Mouse (Mus musculus): Measurements from ENCODE around the gene Slc1a6. TPM values are rescaled to one million over a fixed set of nuclear protein-coding genes. Genes with fewer than 3 reads are reported as not detected.

Slc1a6 gene
- polyA plus RNA-seq, 1 experiment = 0.16 TPM

GRCm38 (mm10) chr10:78752452-78753191 lies 27.7 kb upstream of the Slc1a6 start, which contains the start of gene Ccdc105:
Gene Ccdc105 (minus strand): TSS chr10:78753065.
- TF ChIP-seq CTCF (conservative IDR thresholded peaks at IDR 0.05; ENCODE audit: insufficient read depth, insufficient read length, low read depth, low read length) (no peak), POLR2A (IDR thresholded peaks at IDR 0.05; ENCODE audit: low read depth, low read length) (no peak)
- peak; percentile 2 for DNase-seq
- no peaks in the 10 kb centered on the region for H3K27me3 ChIP-seq (replicated peaks; ENCODE audit: control insufficient read depth, insufficient read depth, low read length)
- H3K36me3 ChIP-seq (ENCODE audit: control insufficient read depth, insufficient read depth, low read length) = no peaks in the 10 kb centered on the region
- H3K4me1 ChIP-seq (ENCODE audit: control insufficient read depth, insufficient read depth, low read length) = no peaks in the 10 kb centered on the region
- 3% methylated on average over 61 of the region's 61 CpGs for WGBS
- H3K4me3 ChIP-seq (ENCODE audit: insufficient read depth, low read depth, low read length) = peak within 1 kb of the TSS; percentile 32
- no peak within 1 kb of the TSS for H3K27ac ChIP-seq (ENCODE audit: insufficient read depth, low read depth, low read length)

DNA sequence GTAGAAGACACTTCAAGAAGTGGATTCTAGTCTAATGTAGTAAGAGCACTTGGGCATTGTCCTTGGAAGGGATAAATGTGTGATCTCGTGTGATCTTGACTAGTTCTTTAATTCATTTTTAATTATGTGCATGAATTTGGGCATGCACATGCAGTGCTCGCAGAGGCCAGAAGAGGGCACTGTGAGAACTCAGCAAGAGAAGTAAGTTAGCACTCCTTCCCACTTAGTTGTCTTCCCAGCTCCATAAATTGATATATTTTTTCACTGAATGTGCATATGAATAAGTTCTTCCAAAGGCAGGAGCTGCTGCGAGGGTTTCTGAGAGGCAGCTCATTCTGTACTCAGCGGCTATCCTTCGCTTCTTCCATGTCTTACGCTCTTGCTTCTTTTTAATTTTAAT lies 24.3 kb upstream of the Slc1a6 start:
- DNase-seq = peak; percentile 62
- no peaks in the 10 kb centered on the region for H3K36me3 ChIP-seq (ENCODE audit: control insufficient read depth, insufficient read depth, low read length)
- WGBS = 33% methylated on average over 6 of the region's 6 CpGs

DNA sequence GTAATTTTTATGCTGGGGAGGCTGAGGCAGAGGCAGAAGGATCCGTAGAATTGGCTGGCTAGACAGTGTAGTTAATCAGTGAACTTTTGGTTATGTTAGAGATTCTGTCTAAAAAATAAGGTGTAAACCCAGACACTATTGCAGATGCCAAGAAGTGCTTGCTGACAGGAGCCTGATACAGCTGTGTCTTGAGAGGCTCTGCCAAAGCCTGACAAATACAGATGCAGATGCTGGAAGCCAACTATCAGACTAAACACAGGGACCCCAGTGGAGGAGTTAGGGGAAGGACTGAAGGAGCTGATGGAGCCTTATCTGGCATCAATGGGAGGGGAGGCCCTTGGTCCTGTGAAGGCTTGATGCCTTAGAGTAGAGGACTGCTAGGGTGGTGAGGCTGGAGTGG lies 14.7 kb upstream of the Slc1a6 start:
- no peaks in the 10 kb centered on the region for H3K4me1 ChIP-seq (ENCODE audit: control insufficient read depth, insufficient read depth, low read length)
- no peaks in the 10 kb centered on the region for H3K36me3 ChIP-seq (ENCODE audit: control insufficient read depth, insufficient read depth, low read length)
- no peak overlapping the region for H3K27ac ChIP-seq (ENCODE audit: insufficient read depth, low read depth, low read length)
- no peak overlapping the region for H3K4me3 ChIP-seq (ENCODE audit: insufficient read depth, low read depth, low read length)
- no peak for DNase-seq
- no peaks in the 10 kb centered on the region for H3K27me3 ChIP-seq (replicated peaks; ENCODE audit: control insufficient read depth, insufficient read depth, low read length)
- TF ChIP-seq POLR2A (IDR thresholded peaks at IDR 0.05; ENCODE audit: low read depth, low read length) = no peak
- TF ChIP-seq CTCF (conservative IDR thresholded peaks at IDR 0.05; ENCODE audit: insufficient read depth, insufficient read length, low read depth, low read length) = no peak
- 76% methylated on average over 1 of the region's 1 CpGs for WGBS

More for the DNA sequence above, 24.3 kb upstream of the Slc1a6 start:
- TF ChIP-seq CTCF (conservative IDR thresholded peaks at IDR 0.05; ENCODE audit: insufficient read depth, insufficient read length, low read depth, low read length) = peak; percentile 87
- TF ChIP-seq POLR2A (IDR thresholded peaks at IDR 0.05; ENCODE audit: low read depth, low read length) = no peak
- no peak overlapping the region for H3K27ac ChIP-seq (ENCODE audit: insufficient read depth, low read depth, low read length)
- H3K4me3 ChIP-seq (ENCODE audit: insufficient read depth, low read depth, low read length) = no peak overlapping the region
- no peaks in the 10 kb centered on the region for H3K27me3 ChIP-seq (replicated peaks; ENCODE audit: control insufficient read depth, insufficient read depth, low read length)
- H3K4me1 ChIP-seq (ENCODE audit: control insufficient read depth, insufficient read depth, low read length) = no peaks in the 10 kb centered on the region

DNA sequence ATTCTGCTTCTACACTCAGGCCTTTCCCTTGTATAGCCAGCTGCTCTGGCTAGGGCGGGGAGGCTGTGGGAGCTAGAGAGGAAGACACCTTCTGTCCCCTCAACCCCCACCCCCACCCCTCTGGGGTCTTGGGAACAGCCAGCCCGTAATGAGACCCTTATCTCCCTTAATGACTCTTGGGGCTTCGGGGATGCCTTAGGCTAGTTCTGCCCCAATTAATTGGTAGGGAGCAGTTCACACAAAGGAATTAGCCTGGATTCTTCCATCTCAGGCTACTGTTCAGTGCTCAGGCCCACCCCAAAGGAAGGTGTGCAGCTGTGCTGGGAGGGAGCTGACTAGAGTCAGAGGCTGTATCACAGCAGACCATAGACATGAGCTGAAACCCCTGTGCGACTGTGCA lies 4.5 kb upstream of the Slc1a6 start:
- no peak for TF ChIP-seq CTCF (conservative IDR thresholded peaks at IDR 0.05; ENCODE audit: insufficient read depth, insufficient read length, low read depth, low read length)
- TF ChIP-seq POLR2A (IDR thresholded peaks at IDR 0.05; ENCODE audit: low read depth, low read length) = no peak
- no peak for DNase-seq
- no peaks in the 10 kb centered on the region for H3K36me3 ChIP-seq (ENCODE audit: control insufficient read depth, insufficient read depth, low read length)
- no peak overlapping the region for H3K4me3 ChIP-seq (ENCODE audit: insufficient read depth, low read depth, low read length)
- 55% methylated on average over 4 of the region's 4 CpGs for WGBS
- H3K4me1 ChIP-seq (ENCODE audit: control insufficient read depth, insufficient read depth, low read length) = no peaks in the 10 kb centered on the region
- no peaks in the 10 kb centered on the region; the same call in 1 of the 2 replicates for H3K27me3 ChIP-seq (replicated peaks; ENCODE audit: control insufficient read depth, insufficient read depth, low read length)
- no peak overlapping the region for H3K27ac ChIP-seq (ENCODE audit: insufficient read depth, low read depth, low read length)

GRCm38 (mm10) chr10:78779527-78779926 lies 769 bp upstream of the Slc1a6 start:
- no peak for DNase-seq
- no peaks in the 10 kb centered on the region for H3K36me3 ChIP-seq (ENCODE audit: control insufficient read depth, insufficient read depth, low read length)
- H3K27ac ChIP-seq (ENCODE audit: insufficient read depth, low read depth, low read length) = no peak overlapping the region
- TF ChIP-seq POLR2A (IDR thresholded peaks at IDR 0.05; ENCODE audit: low read depth, low read length) = no peak
- no peak for TF ChIP-seq CTCF (conservative IDR thresholded peaks at IDR 0.05; ENCODE audit: insufficient read depth, insufficient read length, low read depth, low read length)
- H3K4me3 ChIP-seq (ENCODE audit: insufficient read depth, low read depth, low read length) = peak overlapping the region; percentile 59
- 47% methylated on average over 9 of the region's 9 CpGs for WGBS
- no peaks in the 10 kb centered on the region for H3K4me1 ChIP-seq (ENCODE audit: control insufficient read depth, insufficient read depth, low read length)
- H3K27me3 ChIP-seq (replicated peaks; ENCODE audit: control insufficient read depth, insufficient read depth, low read length) = no peaks in the 10 kb centered on the region; the same call in 1 of the 2 replicates

GRCm38 (mm10) chr10:78787566-78788087 lies 7.3 kb downstream of the Slc1a6 start:
- TF ChIP-seq CTCF (conservative IDR thresholded peaks at IDR 0.05; ENCODE audit: insufficient read depth, insufficient read length, low read depth, low read length) = no peak
- TF ChIP-seq POLR2A (IDR thresholded peaks at IDR 0.05; ENCODE audit: low read depth, low read length) = no peak
- Histone ChIP-seq H3K27ac (ENCODE audit: insufficient read depth, low read depth, low read length) (no peak overlapping the region), H3K4me1 (ENCODE audit: control insufficient read depth, insufficient read depth, low read length) (no peaks in the 10 kb centered on the region), H3K36me3 (ENCODE audit: control insufficient read depth, insufficient read depth, low read length) (no peaks in the 10 kb centered on the region), H3K27me3 (replicated peaks; ENCODE audit: control insufficient read depth, insufficient read depth, low read length) (no peaks in the 10 kb centered on the region), H3K4me3 (ENCODE audit: insufficient read depth, low read depth, low read length) (peak overlapping the region; percentile 66)
- peak; percentile 77 for DNase-seq
- 4% methylated on average over 22 of the region's 22 CpGs for WGBS

DNA sequence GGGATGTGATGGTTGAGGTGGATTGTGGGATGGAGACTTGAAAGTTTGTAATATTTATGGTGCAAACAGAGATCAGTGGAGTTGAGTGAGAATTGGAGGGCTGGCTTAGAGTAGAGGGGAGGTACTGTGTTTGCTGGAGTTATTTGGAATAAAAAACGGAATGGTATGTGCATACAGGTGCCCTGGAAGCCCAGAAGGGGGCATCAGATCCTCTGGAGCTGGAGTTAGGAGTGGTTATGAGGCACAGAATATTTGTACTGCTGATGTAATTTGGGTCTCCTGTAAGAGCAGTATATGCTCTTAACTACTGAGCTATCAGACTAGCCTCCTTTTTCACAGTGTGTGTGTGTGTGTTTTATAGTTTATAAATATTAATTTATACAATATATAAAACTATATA lies 10.3 kb downstream of the Slc1a6 start:
- WGBS = 50% methylated on average over 1 of the region's 1 CpGs
- DNase-seq = no peak
- Histone ChIP-seq H3K27me3 (replicated peaks; ENCODE audit: control insufficient read depth, insufficient read depth, low read length) (no peaks in the 10 kb centered on the region), H3K27ac (ENCODE audit: insufficient read depth, low read depth, low read length) (no peak overlapping the region), H3K36me3 (ENCODE audit: control insufficient read depth, insufficient read depth, low read length) (no peaks in the 10 kb centered on the region), H3K4me3 (ENCODE audit: insufficient read depth, low read depth, low read length) (no peak overlapping the region), H3K4me1 (ENCODE audit: control insufficient read depth, insufficient read depth, low read length) (no peaks in the 10 kb centered on the region)
- TF ChIP-seq POLR2A (IDR thresholded peaks at IDR 0.05; ENCODE audit: low read depth, low read length) = no peak
- no peak for TF ChIP-seq CTCF (conservative IDR thresholded peaks at IDR 0.05; ENCODE audit: insufficient read depth, insufficient read length, low read depth, low read length)
